Mouse (Mus musculus): ENCODE measurements around the gene Sgip1. TPM values are rescaled to one million over a fixed set of nuclear protein-coding genes. Genes with fewer than 3 reads are reported as not detected.

The Sgip1 gene
- polyA plus RNA-seq, 1 experiment = 8.6 TPM

- no peak for TF ChIP-seq POLR2A (IDR thresholded peaks at IDR 0.05; ENCODE audit: borderline replicate concordance, extremely low read depth, low read depth, low read length)
- no peak for TF ChIP-seq CTCF (IDR thresholded peaks at IDR 0.05; ENCODE audit: insufficient read depth, low read length)
- WGBS = 87% methylated on average over 2 of the region's 2 CpGs
- Histone ChIP-seq H3K4me3 (replicated peaks; ENCODE audit: extremely low read depth, low read depth, low read length) (no peak overlapping the region), H3K4me1 (ENCODE audit: control insufficient read depth, insufficient read depth, low read length) (peaks cover 8% of the 10 kb centered on the region)
- DNase-seq = no peak
Measured at GRCm38 (mm10) chr4:102826159-102826558, 85.1 kb downstream of the Sgip1 start.

GRCm38 (mm10) chr4:102828518-102828917, 87.4 kb downstream of the Sgip1 start:
- DNase-seq = no peak
- no peak overlapping the region for H3K4me3 ChIP-seq (replicated peaks; ENCODE audit: extremely low read depth, low read depth, low read length)
- WGBS = 69% methylated on average over 2 of the region's 2 CpGs
- no peaks in the 10 kb centered on the region; the same call in 1 of the 2 replicates for H3K4me1 ChIP-seq (ENCODE audit: control insufficient read depth, insufficient read depth, low read length)
- TF ChIP-seq CTCF (IDR thresholded peaks at IDR 0.05; ENCODE audit: insufficient read depth, low read length) = no peak
- no peak for TF ChIP-seq POLR2A (IDR thresholded peaks at IDR 0.05; ENCODE audit: borderline replicate concordance, extremely low read depth, low read depth, low read length)

- Histone ChIP-seq H3K4me3 (replicated peaks; ENCODE audit: extremely low read depth, low read depth, low read length) (no peak overlapping the region), H3K4me1 (ENCODE audit: control insufficient read depth, insufficient read depth, low read length) (no peaks in the 10 kb centered on the region)
- WGBS = 95% methylated on average over 1 of the region's 1 CpGs
- no peak for DNase-seq
- no peak for TF ChIP-seq POLR2A (IDR thresholded peaks at IDR 0.05; ENCODE audit: borderline replicate concordance, extremely low read depth, low read depth, low read length)
Measured at GRCm38 (mm10) chr4:102833191-102833590, 92.1 kb downstream of the Sgip1 start.

- DNase-seq = no peak
- H3K4me1 ChIP-seq (ENCODE audit: control insufficient read depth, insufficient read depth, low read length) = no peaks in the 10 kb centered on the region
- TF ChIP-seq POLR2A (IDR thresholded peaks at IDR 0.05; ENCODE audit: borderline replicate concordance, extremely low read depth, low read depth, low read length) (no peak), CTCF (IDR thresholded peaks at IDR 0.05; ENCODE audit: insufficient read depth, low read length) (no peak)
- 81% methylated on average over 2 of the region's 2 CpGs for WGBS
- H3K4me3 ChIP-seq (replicated peaks; ENCODE audit: extremely low read depth, low read depth, low read length) = no peak overlapping the region
Measured at GRCm38 (mm10) chr4:102833726-102834125, 92.6 kb downstream of the Sgip1 start.

- Histone ChIP-seq H3K4me1 (ENCODE audit: control insufficient read depth, insufficient read depth, low read length) (no peaks in the 10 kb centered on the region), H3K4me3 (replicated peaks; ENCODE audit: extremely low read depth, low read depth, low read length) (no peak overlapping the region)
- TF ChIP-seq POLR2A (IDR thresholded peaks at IDR 0.05; ENCODE audit: borderline replicate concordance, extremely low read depth, low read depth, low read length) (no peak), CTCF (IDR thresholded peaks at IDR 0.05; ENCODE audit: insufficient read depth, low read length) (no peak)
- no peak for DNase-seq
- WGBS = 71% methylated on average over 1 of the region's 1 CpGs
Measured at GRCm38 (mm10) chr4:102834710-102835109, 93.6 kb downstream of the Sgip1 start.

- Histone ChIP-seq H3K4me1 (ENCODE audit: control insufficient read depth, insufficient read depth, low read length) (peaks cover 9% of the 10 kb centered on the region), H3K4me3 (replicated peaks; ENCODE audit: extremely low read depth, low read depth, low read length) (no peak overlapping the region)
- no peak for DNase-seq
- TF ChIP-seq CTCF (IDR thresholded peaks at IDR 0.05; ENCODE audit: insufficient read depth, low read length) (no peak), POLR2A (IDR thresholded peaks at IDR 0.05; ENCODE audit: borderline replicate concordance, extremely low read depth, low read depth, low read length) (no peak)
- 48% methylated on average over 7 of the region's 7 CpGs for WGBS
Measured at GRCm38 (mm10) chr4:102840062-102840798, 99.1 kb downstream of the Sgip1 start.

GRCm38 (mm10) chr4:102840956-102841729, 100.0 kb downstream of the Sgip1 start:
- no peak for DNase-seq
- H3K4me1 ChIP-seq (ENCODE audit: control insufficient read depth, insufficient read depth, low read length) = peaks cover 9% of the 10 kb centered on the region
- no peak overlapping the region for H3K4me3 ChIP-seq (replicated peaks; ENCODE audit: extremely low read depth, low read depth, low read length)
- 71% methylated on average over 11 of the region's 11 CpGs for WGBS
- TF ChIP-seq CTCF (IDR thresholded peaks at IDR 0.05; ENCODE audit: insufficient read depth, low read length) (no peak), POLR2A (IDR thresholded peaks at IDR 0.05; ENCODE audit: borderline replicate concordance, extremely low read depth, low read depth, low read length) (no peak)

- Histone ChIP-seq H3K4me3 (replicated peaks; ENCODE audit: extremely low read depth, low read depth, low read length) (no peak overlapping the region), H3K4me1 (ENCODE audit: control insufficient read depth, insufficient read depth, low read length) (no peaks in the 10 kb centered on the region)
- TF ChIP-seq POLR2A (IDR thresholded peaks at IDR 0.05; ENCODE audit: borderline replicate concordance, extremely low read depth, low read depth, low read length) = no peak
- no peak for TF ChIP-seq CTCF (IDR thresholded peaks at IDR 0.05; ENCODE audit: insufficient read depth, low read length)
- no peak for DNase-seq
- 91% methylated on average over 6 of the region's 6 CpGs for WGBS
Measured at GRCm38 (mm10) chr4:102850498-102850897, 109.4 kb downstream of the Sgip1 start.

- 51% methylated on average over 1 of the region's 1 CpGs for WGBS
- DNase-seq = no peak
- no peak overlapping the region for H3K4me3 ChIP-seq (replicated peaks; ENCODE audit: extremely low read depth, low read depth, low read length)
- H3K4me1 ChIP-seq (ENCODE audit: control insufficient read depth, insufficient read depth, low read length) = no peaks in the 10 kb centered on the region
- TF ChIP-seq POLR2A (IDR thresholded peaks at IDR 0.05; ENCODE audit: borderline replicate concordance, extremely low read depth, low read depth, low read length) = no peak
- TF ChIP-seq CTCF (IDR thresholded peaks at IDR 0.05; ENCODE audit: insufficient read depth, low read length) = no peak
Measured at GRCm38 (mm10) chr4:102851161-102851560, 110.1 kb downstream of the Sgip1 start.

GRCm38 (mm10) chr4:102852290-102852689, 111.2 kb downstream of the Sgip1 start:
- TF ChIP-seq POLR2A (IDR thresholded peaks at IDR 0.05; ENCODE audit: borderline replicate concordance, extremely low read depth, low read depth, low read length) (no peak), CTCF (IDR thresholded peaks at IDR 0.05; ENCODE audit: insufficient read depth, low read length) (no peak)
- DNase-seq = no peak
- no peak overlapping the region for H3K4me3 ChIP-seq (replicated peaks; ENCODE audit: extremely low read depth, low read depth, low read length)
- no peaks in the 10 kb centered on the region for H3K4me1 ChIP-seq (ENCODE audit: control insufficient read depth, insufficient read depth, low read length)
- WGBS = 84% methylated on average over 3 of the region's 3 CpGs
